Mouse (Mus musculus): ENCODE results near the gene Pgam2. TPM values are rescaled to one million over a fixed set of nuclear protein-coding genes. Genes with fewer than 3 reads are reported as not detected.

Gene Pgam2
- total RNA-seq, 2 experiments from 2014 or later = 14.7 to 16.2 TPM

DNA sequence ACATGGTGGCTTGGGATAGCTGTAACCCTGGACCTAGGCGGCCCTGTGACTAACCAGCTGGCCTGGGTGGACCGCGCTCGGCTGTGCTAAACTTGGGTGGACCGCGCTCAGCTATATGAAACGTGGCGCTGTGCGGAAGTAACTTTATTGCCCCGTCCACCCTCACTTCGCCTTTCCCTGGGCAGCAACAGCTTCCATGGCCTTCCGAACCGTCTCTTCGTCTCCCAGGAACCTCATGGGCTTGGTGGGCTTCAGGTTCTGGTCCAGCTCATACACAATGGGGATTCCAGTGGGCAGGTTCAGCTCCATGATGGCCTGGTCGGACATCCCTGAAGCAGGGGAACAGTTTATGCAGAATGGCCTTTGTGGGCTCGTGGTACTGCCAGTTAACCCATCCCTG, 2.0 kb downstream of the Pgam2 start:
- Histone ChIP-seq H3K4me3 (no peak overlapping the region), H3K27ac (no peak overlapping the region)
- no peak for TF ChIP-seq CTCF (conservative IDR thresholded peaks at IDR 0.05)
- DNase-seq (ENCODE audit: low spot score in 2 of 2) = no peak

DNA sequence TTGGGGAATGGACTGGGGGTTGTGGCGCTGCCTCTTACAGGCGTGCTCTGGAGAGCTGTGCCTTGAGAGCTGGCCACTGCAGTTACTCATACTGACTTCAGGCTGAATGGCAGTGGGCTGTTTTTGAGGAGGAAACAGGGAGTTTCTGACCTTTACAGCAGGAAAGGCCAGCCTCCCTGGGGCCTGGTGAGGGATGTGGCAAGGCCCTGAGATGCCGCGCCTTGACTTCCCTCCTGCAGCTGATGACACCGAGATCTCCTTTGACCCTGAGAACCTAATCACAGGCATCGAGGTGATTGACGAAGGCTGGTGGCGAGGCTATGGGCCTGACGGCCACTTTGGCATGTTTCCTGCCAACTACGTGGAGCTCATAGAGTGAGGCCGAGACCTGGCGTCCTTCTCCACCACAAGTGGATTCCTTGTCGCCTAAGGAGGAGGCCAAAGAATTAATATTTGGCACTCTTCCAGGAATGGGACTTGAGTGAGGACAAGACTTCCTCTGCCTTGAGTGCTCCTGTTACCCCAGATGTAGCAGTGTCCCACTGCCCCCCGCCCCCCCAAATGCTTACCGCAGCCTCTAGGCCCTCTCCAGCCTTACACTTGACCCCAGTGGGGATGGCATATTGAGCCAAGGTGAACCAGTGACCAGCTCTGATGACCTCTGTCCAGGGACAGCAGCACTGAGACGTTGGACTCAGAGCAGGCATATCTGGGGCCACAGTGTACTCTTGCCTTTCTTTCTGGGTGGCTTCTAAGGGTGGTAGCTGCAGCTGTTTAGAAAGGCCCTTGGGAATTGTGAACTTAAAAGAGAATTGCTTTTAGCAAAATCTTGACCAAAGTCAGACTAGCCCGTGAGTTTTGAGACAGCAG, 3.7 kb downstream of the Pgam2 start:
- no peak for TF ChIP-seq CTCF (conservative IDR thresholded peaks at IDR 0.05)
- H3K4me3 ChIP-seq = no peak overlapping the region
- H3K27ac ChIP-seq = no peak overlapping the region
- no peak for DNase-seq (ENCODE audit: low spot score in 2 of 2)

DNA sequence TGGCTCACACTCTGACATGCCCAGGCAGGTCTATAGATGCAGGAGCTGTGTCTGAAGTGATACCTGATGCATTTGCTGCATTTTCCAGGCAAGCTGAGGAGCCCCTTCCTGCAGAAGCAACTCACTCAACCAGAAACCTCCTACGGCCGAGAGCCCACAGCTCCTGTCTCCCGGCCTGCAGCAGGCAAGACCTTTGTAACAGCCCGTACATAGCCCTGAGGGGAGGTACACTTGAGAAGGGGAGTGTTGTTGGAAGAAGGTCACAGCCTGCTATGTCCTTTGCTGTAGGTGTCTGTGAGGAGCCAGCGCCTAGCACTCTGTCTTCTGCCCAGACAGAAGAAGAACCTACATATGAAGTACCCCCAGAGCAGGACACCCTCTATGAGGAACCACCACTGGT, 5.6 kb downstream of the Pgam2 start:
- no peak for TF ChIP-seq CTCF (conservative IDR thresholded peaks at IDR 0.05)
- no peak for DNase-seq (ENCODE audit: low spot score in 2 of 2)
- Histone ChIP-seq H3K4me3 (no peak overlapping the region), H3K27ac (0 out of 2 replicates have a peak overlapping the region, but pooled peaks have one; percentile 94)

DNA sequence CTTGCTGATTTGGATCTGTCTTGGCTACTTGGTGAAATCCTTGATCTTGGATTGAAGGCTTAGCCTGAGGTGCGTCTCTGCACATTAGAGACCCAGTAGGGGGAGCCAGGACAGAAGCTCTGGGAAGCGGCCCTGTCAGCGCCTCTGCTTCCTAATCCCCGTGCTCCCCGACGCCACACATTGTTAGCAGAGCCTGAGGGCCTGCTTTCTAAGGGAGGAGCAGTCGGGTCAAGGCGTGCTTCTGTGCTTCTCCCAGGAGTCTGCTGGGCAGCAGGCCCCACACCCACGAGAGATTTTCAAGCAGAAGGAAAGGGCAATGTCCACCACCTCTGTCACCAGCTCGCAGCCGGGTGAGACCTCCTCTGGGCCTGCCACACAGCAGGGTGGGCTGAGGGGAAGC, 6.2 kb downstream of the Pgam2 start:
- H3K4me3 ChIP-seq = no peak overlapping the region
- H3K27ac ChIP-seq = 0 out of 2 replicates have a peak overlapping the region, but pooled peaks have one; percentile 94
- no peak for DNase-seq (ENCODE audit: low spot score in 2 of 2)
- 0 out of 2 replicates have a peak, but pooled peaks have one; percentile 19 for TF ChIP-seq CTCF (conservative IDR thresholded peaks at IDR 0.05)

DNA sequence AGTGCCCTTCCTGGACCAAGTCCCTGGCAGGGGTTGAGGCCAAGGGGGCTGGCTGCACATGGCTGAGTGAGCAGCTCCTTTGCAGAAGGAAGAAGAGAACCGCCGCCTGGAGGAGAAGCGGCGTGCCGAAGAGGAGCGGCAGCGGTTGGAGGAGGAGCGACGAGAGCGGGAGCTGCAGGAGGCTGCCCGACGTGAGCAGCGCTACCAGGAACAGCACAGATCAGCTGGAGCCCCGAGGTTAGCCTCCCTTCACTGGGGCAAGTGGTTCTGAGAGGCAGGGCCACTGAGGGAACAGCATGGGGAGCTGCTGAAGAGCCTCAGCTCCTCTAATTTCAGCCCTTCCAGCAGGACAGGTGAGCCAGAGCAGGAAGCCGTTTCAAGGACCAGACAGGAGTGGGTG, 6.6 kb downstream of the Pgam2 start:
- peak overlapping the region; percentile 94 for H3K27ac ChIP-seq
- TF ChIP-seq CTCF (conservative IDR thresholded peaks at IDR 0.05) = no peak
- no peak for DNase-seq (ENCODE audit: low spot score in 2 of 2)
- H3K4me3 ChIP-seq = no peak overlapping the region

DNA sequence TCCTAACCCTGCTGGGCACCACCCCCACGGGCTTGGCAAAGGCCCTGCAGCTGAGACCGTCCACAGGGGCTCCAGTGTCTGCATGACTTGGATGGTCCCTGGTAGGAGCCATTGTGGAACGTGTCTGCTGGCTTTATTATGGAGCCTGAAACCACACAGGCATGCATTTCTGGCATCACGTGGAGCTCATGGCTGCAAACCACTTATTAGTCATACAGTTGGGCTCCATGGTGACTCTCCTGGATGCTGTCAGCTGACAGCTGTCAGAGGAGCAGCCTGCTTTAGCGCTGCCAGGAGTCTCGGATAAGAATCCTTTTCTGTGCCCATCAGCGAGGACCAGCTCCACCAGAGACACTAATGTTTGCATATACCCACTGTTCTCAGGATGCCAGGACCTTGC, 7.8 kb downstream of the Pgam2 start:
- DNase-seq (ENCODE audit: low spot score in 2 of 2) = peak; percentile 57 to 87
- TF ChIP-seq CTCF (conservative IDR thresholded peaks at IDR 0.05) = no peak
- no peak overlapping the region for H3K4me3 ChIP-seq
- H3K27ac ChIP-seq = peak overlapping the region; percentile 94

DNA sequence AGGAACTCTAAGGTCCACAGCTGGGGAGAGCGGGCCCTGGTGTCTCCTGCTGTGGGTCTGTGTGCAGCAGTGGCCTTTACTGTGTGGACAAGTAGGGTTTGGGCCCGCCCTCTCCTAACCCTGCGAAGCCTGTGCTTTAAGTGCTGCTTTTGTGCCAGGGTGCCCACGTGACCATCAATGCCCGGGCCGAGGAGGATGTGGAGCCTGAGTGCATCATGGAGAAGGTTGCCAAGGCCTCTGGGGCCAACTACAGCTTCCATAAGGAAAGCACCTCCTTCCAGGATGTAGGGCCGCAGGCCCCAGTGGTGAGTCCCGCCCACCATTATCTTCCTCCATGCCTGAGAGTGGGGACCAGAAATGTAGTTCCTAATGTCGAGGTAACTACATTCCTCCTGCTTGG, 8.2 kb downstream of the Pgam2 start:
- no peak for TF ChIP-seq CTCF (conservative IDR thresholded peaks at IDR 0.05)
- peak overlapping the region; percentile 94 for H3K27ac ChIP-seq
- H3K4me3 ChIP-seq = no peak overlapping the region
- no peak for DNase-seq (ENCODE audit: low spot score in 2 of 2)

DNA sequence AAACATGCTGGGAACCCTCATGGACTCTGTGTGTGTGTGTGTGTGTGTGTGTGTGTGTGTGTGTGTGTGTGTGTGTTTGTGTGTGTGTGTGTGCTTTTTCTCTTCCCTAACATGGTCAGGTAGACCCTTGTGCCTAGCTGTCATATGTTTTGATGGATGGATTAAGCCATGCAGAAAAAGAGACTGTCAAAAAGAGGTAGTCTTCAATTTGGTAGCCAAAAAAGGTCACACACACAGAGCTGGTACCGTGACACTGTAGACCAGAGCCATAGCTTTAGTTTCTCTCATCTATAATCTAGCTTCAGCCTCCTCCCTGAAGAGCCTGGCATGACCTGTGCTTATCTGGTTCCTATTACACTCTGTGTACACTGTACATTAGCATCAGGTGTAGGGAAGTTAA, 13.1 kb downstream of the Pgam2 start:
- Histone ChIP-seq H3K4me3 (no peak overlapping the region), H3K27ac (no peak overlapping the region)
- no peak for TF ChIP-seq CTCF (conservative IDR thresholded peaks at IDR 0.05)
- no peak for DNase-seq (ENCODE audit: low spot score in 2 of 2)

DNA sequence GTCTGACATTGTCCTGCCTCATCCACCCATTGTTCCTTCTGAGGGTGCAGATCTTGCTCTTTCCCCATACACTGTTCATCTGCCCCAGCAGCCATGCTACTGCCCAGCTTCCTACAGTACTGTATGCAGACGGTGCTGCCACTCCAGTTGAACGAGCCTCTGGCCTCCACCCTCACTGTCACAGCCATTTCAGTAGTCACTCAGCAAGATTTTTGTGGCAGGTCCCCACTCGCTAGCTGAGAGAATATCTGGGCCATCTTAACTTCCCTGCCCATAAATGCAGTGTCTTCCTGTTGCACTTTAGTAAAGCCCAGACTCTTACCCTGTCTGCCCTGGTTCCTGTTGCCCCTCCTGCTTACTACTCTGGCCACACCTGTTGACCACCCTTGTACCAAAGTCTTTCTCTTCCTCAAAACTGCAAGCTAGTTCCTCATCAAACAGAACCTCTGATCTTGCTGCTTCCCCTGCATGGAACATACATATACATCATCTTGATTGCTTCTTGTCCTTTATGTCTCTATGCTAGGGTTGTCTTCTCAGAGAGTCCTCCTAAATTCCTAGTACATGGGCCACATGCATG, 13.7 kb downstream of the Pgam2 start:
- no peak overlapping the region for H3K27ac ChIP-seq
- peak overlapping the region; percentile 76 for H3K4me3 ChIP-seq
- DNase-seq (ENCODE audit: low spot score in 2 of 2) = no peak
- TF ChIP-seq CTCF (conservative IDR thresholded peaks at IDR 0.05) = no peak

DNA sequence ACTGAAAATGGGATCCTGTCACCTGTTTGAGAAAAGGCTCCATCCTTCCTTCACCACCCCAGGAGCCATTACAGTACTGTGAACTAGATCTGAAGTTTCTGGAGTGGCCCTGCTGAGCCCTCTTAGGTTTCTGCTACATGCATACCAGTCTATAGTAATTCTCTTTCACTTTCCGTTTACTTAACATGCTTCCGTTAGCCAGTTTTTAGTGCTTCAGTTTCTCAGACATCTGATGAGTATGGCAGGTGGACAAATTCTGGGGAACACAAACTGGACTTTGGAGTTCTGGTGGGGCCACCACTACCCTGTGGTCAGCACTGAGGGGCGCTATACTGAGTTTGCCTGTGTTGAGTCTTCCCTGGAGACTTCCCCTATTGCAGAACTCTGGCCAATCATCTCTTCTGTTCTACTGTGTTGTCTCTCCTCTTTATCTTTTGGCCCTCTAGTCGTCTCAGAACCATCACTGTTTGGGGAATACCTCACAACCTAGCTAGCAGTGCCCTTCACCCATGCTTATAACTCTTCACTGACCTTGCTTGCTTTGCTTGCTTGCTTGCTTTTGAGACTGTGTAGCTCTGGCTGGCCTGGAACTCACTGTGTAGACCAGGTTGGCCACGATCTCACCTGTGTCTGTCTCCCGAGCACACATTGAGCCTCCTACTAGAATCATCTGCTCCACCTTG, 14.3 kb downstream of the Pgam2 start:
- Histone ChIP-seq H3K27ac (peak overlapping the region; percentile 94), H3K4me3 (peak overlapping the region; percentile 76)
- TF ChIP-seq CTCF (conservative IDR thresholded peaks at IDR 0.05) = no peak; the same call in 1 of the 2 replicates
- no peak for DNase-seq (ENCODE audit: low spot score in 2 of 2)

DNA sequence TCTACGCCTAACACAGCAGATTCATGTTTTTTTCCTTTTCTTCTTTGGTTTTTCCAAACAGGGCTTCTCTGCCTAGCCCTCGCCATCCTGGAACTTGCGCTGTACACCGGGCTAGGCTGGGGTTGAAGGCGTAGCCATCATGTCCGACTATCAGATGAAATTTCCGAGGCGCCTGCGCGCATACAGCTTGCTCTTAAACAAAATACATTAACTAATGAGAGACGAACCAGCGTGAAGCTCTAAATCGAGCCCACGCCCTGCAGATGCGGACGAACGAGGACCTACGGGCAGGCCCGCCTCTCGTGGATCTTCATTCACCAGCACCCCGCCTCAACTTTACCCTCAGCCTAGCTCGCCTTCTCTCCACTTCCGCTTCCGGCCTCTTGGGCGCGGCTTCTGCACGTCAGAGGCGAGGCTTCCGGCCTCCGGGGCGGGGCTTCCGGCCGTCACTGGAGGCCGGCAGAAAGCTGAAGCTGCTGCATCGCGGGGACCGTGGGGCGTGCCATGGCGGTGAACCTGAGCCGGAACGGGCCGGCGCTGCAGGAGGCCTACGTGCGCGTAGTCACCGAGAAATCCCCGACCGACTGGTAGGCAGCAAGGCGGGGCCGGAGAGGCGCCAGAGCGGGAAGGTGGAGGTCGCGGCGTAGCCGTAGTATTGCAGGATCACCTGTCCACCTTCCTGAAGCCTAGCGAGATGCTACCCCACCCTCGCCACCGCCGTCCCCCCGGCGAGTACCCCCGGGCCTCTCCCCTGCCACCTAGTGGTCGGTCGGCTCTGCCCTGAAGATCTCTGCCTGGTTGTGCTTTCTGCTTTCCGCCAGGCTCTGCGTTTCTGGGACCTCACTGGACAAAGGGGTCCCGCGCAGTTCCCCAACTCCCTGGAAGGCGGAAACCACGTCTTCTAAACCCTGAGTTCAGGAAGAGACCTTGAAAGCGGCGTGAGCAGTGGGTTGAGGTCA, 15.2 kb downstream of the Pgam2 start, which contains the start of gene Dbnl:
Gene Dbnl, plus strand, starts transcription at position 433 of the 959 bp plus-strand sequence.
- TF ChIP-seq CTCF (conservative IDR thresholded peaks at IDR 0.05) = peak; percentile 80
- DNase-seq (ENCODE audit: low spot score in 2 of 2) = peak; percentile 95 to 97
- Histone ChIP-seq H3K4me3 (peak within 1 kb of the TSS; percentile 76), H3K27ac (peak within 1 kb of the TSS; percentile 94)

DNA sequence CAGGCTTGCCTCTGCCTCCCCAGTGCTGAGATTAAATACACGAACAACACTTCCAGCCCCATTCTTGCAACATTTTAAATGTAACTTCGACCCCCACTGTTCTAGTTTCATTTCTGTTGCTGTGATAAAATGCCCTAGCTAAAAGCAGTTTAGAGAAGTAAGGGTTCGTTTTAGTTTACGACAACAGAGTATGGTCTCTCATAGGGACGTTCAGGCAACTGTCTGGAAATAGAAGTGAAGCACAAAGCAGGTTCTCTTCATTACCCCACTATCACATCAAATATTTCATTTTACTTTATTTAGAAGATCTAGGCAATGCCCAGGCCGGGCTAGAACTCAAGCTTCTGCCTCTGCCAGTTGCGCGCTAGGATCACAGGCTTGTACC, 15.9 kb downstream of the Pgam2 start:
- no peak for TF ChIP-seq CTCF (conservative IDR thresholded peaks at IDR 0.05)
- Histone ChIP-seq H3K27ac (peak overlapping the region; percentile 94), H3K4me3 (peak overlapping the region; percentile 76)
- no peak for DNase-seq (ENCODE audit: low spot score in 2 of 2)
